ENCODE assay signal across 12 mouse cellular contexts in genomic region chr3:137529961-137530609, GRCm38 (mm10).
DNase-seq lines count a peak whose midpoint lies in the region; ATAC-seq lines count a peak whose summit lies in the region.
"Had no signal": no experiment of that assay in that cellular context is flagged by ENCODE, and none has a peak within 500 bp of the region (broad histone marks: within the 10 kb centered on the region; RNA-seq: fewer than 3 reads in every experiment).

No protein-coding gene starts in this region.

- peak; percentile 39; the same call in 1 of the 2 replicates for ATAC-seq in forebrain, embryonic 11.5 days (replicated peaks; ENCODE audit: low FRiP score)
- peak; percentile 86 for ATAC-seq in forebrain, embryonic 14.5 days
- peak; percentile 26; the same call in 1 of the 2 replicates for ATAC-seq in limb, embryonic 12.5 days (ENCODE audit: insufficient number of reproducible peaks, insufficient read depth, low FRiP score, low TSS enrichment, low read depth)

- DNase-seq in forebrain, embryonic 11.5 days (ENCODE audit: low spot score) = no peak
- no peak for DNase-seq in forebrain, embryonic 10.5 days (ENCODE audit: extremely low spot score, low spot score)
- peak; percentile 48 for DNase-seq in brain, adult 2 months (ENCODE audit: low read depth, low spot score)
- peak; percentile 81 for DNase-seq in forebrain, embryonic 14.5 days (ENCODE audit: low spot score)
- no peak for DNase-seq in adrenal gland, postnatal 25 days
- no peak for DNase-seq in adrenal gland, postnatal 4 days (ENCODE audit: low spot score in 2 of 2)
- DNase-seq in layer of hippocampus, adult 9-10 months (ENCODE audit: low spot score) = no peak
- DNase-seq: liver, embryonic 13.5 days; lung, postnatal 4 days; retina, postnatal 1 day had no signal

- H3K36me3 ChIP-seq in forebrain, embryonic 11.5 days (ENCODE audit: control insufficient read depth, insufficient read depth, low read length) = no peaks in the 10 kb centered on the region
- H3K36me3 ChIP-seq in forebrain, embryonic 10.5 days (replicated peaks) = no peaks in the 10 kb centered on the region
- no peaks in the 10 kb centered on the region for H3K36me3 ChIP-seq in forebrain, embryonic 14.5 days (ENCODE audit: control insufficient read depth, insufficient read depth, low read length)
- no peaks in the 10 kb centered on the region for H3K36me3 ChIP-seq in limb, embryonic 12.5 days
- H3K36me3 ChIP-seq: G1E; liver, embryonic 13.5 days had no signal

- H3K9ac ChIP-seq in forebrain, embryonic 11.5 days (ENCODE audit: low read length) = no peak overlapping the region
- no peak overlapping the region for H3K9ac ChIP-seq in forebrain, embryonic 14.5 days (ENCODE audit: low read length)
- H3K9ac ChIP-seq in limb, embryonic 12.5 days (replicated peaks) = no peak overlapping the region
- H3K9ac ChIP-seq: liver, embryonic 13.5 days had no signal

- WGBS in forebrain, embryonic 11.5 days = 33% methylated on average over 7 of the region's 7 CpGs
- 41% methylated on average over 7 of the region's 7 CpGs for WGBS in forebrain, embryonic 10.5 days
- 12% methylated on average over 7 of the region's 7 CpGs for WGBS in forebrain, embryonic 14.5 days
- whole genome bisulfite sequencing in limb, embryonic 12.5 days = 51% methylated on average over 7 of the region's 7 CpGs

- peaks cover 2% of the 10 kb centered on the region; the same call in 1 of the 2 replicates for H3K4me1 ChIP-seq in forebrain, embryonic 11.5 days (replicated peaks; ENCODE audit: control insufficient read depth, insufficient read depth, low read length)
- H3K4me1 ChIP-seq in forebrain, embryonic 10.5 days = peaks cover 17% of the 10 kb centered on the region
- peaks cover 10% of the 10 kb centered on the region for H3K4me1 ChIP-seq in forebrain, embryonic 14.5 days (ENCODE audit: control insufficient read depth, insufficient read depth, low read length)
- H3K4me1 ChIP-seq in limb, embryonic 12.5 days (replicated peaks) = peaks cover 8% of the 10 kb centered on the region; the same call in 1 of the 2 replicates
- H3K4me1 ChIP-seq: liver, embryonic 13.5 days had no signal

- H3K4me3 ChIP-seq in forebrain, embryonic 11.5 days (ENCODE audit: low read depth, low read length) = no peak overlapping the region
- H3K4me3 ChIP-seq in forebrain, embryonic 10.5 days = no peak overlapping the region
- no peak overlapping the region for H3K4me3 ChIP-seq in forebrain, embryonic 14.5 days (ENCODE audit: low read depth, low read length)
- H3K4me3 ChIP-seq in limb, embryonic 12.5 days (replicated peaks) = no peak overlapping the region
- H3K4me3 ChIP-seq: liver, embryonic 13.5 days had no signal

- no peak overlapping the region for H3K27ac ChIP-seq in forebrain, embryonic 11.5 days (ENCODE audit: low read depth, low read length)
- H3K27ac ChIP-seq in forebrain, embryonic 10.5 days = no peak overlapping the region; the same call in 1 of the 2 replicates
- peak overlapping the region; percentile 70 for H3K27ac ChIP-seq in forebrain, embryonic 14.5 days (ENCODE audit: low read depth, low read length)
- peak overlapping the region; percentile 59 for H3K27ac ChIP-seq in limb, embryonic 12.5 days
- H3K27ac ChIP-seq: liver, embryonic 13.5 days had no signal

- no peaks in the 10 kb centered on the region for H3K9me3 ChIP-seq in forebrain, embryonic 11.5 days (ENCODE audit: control insufficient read depth, low read length)
- H3K9me3 ChIP-seq in forebrain, embryonic 10.5 days = no peaks in the 10 kb centered on the region
- H3K9me3 ChIP-seq in forebrain, embryonic 14.5 days (replicated peaks; ENCODE audit: control insufficient read depth, low read length) = no peaks in the 10 kb centered on the region
- no peaks in the 10 kb centered on the region for H3K9me3 ChIP-seq in limb, embryonic 12.5 days
- H3K9me3 ChIP-seq: G1E; liver, embryonic 13.5 days had no signal

- no peaks in the 10 kb centered on the region for H3K27me3 ChIP-seq in forebrain, embryonic 11.5 days (ENCODE audit: control insufficient read depth, insufficient read depth, low read length)
- H3K27me3 ChIP-seq in forebrain, embryonic 10.5 days (ENCODE audit: poor library complexity, severe bottlenecking) = no peaks in the 10 kb centered on the region
- no peaks in the 10 kb centered on the region for H3K27me3 ChIP-seq in forebrain, embryonic 14.5 days (replicated peaks; ENCODE audit: control insufficient read depth, insufficient read depth, low read length)
- H3K27me3 ChIP-seq in limb, embryonic 12.5 days = no peaks in the 10 kb centered on the region
- H3K27me3 ChIP-seq: liver, embryonic 13.5 days had no signal

- no peak overlapping the region for H3K4me2 ChIP-seq in forebrain, embryonic 11.5 days (ENCODE audit: low read depth, low read length, severe bottlenecking)
- peak overlapping the region; percentile 21 for H3K4me2 ChIP-seq in forebrain, embryonic 14.5 days (ENCODE audit: low read length)
- H3K4me2 ChIP-seq in limb, embryonic 12.5 days = peak overlapping the region; percentile 1; the same call in 1 of the 2 replicates
- H3K4me2 ChIP-seq: liver, embryonic 13.5 days had no signal

Comparison
In these comparisons a context has a peak if more than half of its experiments do, and no peak if none do; other contexts are left out.
1. DNase-seq: peak in brain, adult 2 months (single experiment) and forebrain, embryonic 14.5 days (single experiment); none in forebrain, embryonic 11.5 days (single experiment), forebrain, embryonic 10.5 days (single experiment), adrenal gland, postnatal 25 days (single experiment), adrenal gland, postnatal 4 days (0 of 2) and layer of hippocampus, adult 9-10 months (single experiment).
2. H3K27ac ChIP-seq: peak in forebrain, embryonic 14.5 days (single experiment) and limb, embryonic 12.5 days (single experiment); none in forebrain, embryonic 11.5 days (single experiment) and forebrain, embryonic 10.5 days (single experiment).
3. ATAC-seq: peak in every context shown above with its lines; median percentile 86 in forebrain, embryonic 14.5 days; 39 in forebrain, embryonic 11.5 days; 26 in limb, embryonic 12.5 days.